Mouse (Mus musculus) left cerebral cortex, postnatal 25 days (tissue): Measurements from ENCODE around the gene Mettl21e. TPM values are rescaled to one million over a fixed set of nuclear protein-coding genes. Genes with fewer than 3 reads are reported as not detected.

Source experiments
- DNase-seq, 2 experiments: peaks; one replicate each; pipeline ENCODE4 v3.0.0; 2022; ENCODE audit warnings: low spot score in 2 of 2, mixed read lengths in 1 of 2
- intact Hi-C: fragments of 180-260 bp; cut with DNase I; formaldehyde crosslinking; loops from one replicate; pipeline ENCODE4 v1.15.1; 2025
- total RNA-seq, 2 experiments: library from RNA; stranded (reverse); gene quantifications; 2 replicates each; pipeline ENCODE4 v1.2.3; 2021

The Mettl21e gene
- total RNA-seq, 2 experiments from 2014 or later, result not detected

DNA sequence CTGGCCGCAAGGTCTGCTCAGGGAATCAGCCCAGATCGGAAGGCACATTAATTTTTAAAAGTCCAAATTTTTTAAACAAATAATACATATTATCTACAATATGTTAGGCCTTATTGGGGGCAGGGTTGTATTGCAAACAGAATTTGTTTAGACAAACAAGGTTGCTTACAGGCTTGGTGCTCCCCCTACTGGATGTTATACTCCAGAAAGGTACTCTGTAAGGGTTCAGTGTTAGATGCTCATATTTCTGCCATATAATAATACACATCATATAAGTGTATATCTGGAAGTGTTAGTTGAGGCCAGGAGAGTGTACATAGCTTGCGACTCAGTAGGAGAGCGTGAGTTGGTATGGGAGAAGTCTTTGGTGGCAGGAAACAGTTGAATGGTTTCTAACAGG is 63.5 kb downstream of the Mettl21e start:
- no peak for DNase-seq
- intact Hi-C loops, result no loop called here

Other genes with a start within 250 kb of the Mettl21e start
- gene Mettl21c, start 198.9 kb downstream of the Mettl21e start, total RNA-seq, result not detected
- not detected for gene Gm8251, start 157.0 kb downstream of the Mettl21e start, total RNA-seq
- gene Tex30, start 116.5 kb downstream of the Mettl21e start, total RNA-seq, result 1 to 10 TPM; 8.5 to 9.1 TPM
- 10 to 100 TPM; 10.2 to 11.1 TPM for gene Kdelc1, start 100.2 kb downstream of the Mettl21e start, total RNA-seq
- gene Bivm, start 100.0 kb downstream of the Mettl21e start, total RNA-seq, result 10 to 100 TPM; 34.1 to 37.9 TPM
- gene Ercc5, start 71.2 kb downstream of the Mettl21e start, total RNA-seq, result 10 to 100 TPM; 20.4 to 22.5 TPM